Comparison of ENCODE assay signal across 22 mouse cellular contexts in the genomic region with DNA sequence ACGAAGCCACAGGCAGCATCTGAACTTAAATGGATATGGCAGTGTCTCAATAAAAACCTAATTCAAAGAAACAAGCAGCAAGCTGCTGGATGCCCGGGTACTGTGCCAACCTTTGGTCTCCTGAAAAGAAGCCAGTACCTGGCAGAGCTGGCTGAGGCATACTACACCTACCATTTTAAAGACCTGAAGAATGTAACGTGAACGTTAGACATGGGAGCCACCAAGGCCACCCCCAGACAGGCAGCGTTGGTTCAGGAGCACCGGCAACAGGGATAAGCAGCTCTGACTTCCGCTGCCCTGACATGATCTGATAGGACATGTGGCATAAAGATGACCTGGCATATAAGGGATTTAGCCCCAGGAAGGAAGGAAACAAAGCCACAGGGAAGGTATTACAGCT. TPM values are rescaled to one million over a fixed set of nuclear protein-coding genes. Genes with fewer than 3 reads are reported as not detected.
DNase-seq lines count a peak whose midpoint lies in the region; ATAC-seq and TF ChIP-seq lines count a peak whose summit lies in the region.
"Had no signal": no experiment of that assay in that cellular context is flagged by ENCODE, and none has a peak within 500 bp of the region (broad histone marks: within the 10 kb centered on the region; RNA-seq: fewer than 3 reads in every experiment).

No protein-coding gene starts in this region.

- H3K4me3 ChIP-seq in forebrain, embryonic 11.5 days (ENCODE audit: low read depth, low read length), result no peak overlapping the region
- no peak overlapping the region for H3K4me3 ChIP-seq in forebrain, embryonic 13.5 days
- no peak overlapping the region for H3K4me3 ChIP-seq in lung, postnatal 0 days (ENCODE audit: low read depth, low read length)
- H3K4me3 ChIP-seq: embryonic facial prominence, embryonic 10.5 days; forebrain, embryonic 15.5 days; heart, embryonic 13.5 days; hindbrain, embryonic 13.5 days had no signal

- H3K4me1 ChIP-seq in forebrain, embryonic 11.5 days (replicated peaks; ENCODE audit: control insufficient read depth, insufficient read depth, low read length), result no peaks in the 10 kb centered on the region
- H3K4me1 ChIP-seq in forebrain, embryonic 13.5 days, result no peaks in the 10 kb centered on the region
- H3K4me1 ChIP-seq in lung, postnatal 0 days (ENCODE audit: insufficient read depth, low read depth, low read length), result no peaks in the 10 kb centered on the region
- H3K4me1 ChIP-seq: embryonic facial prominence, embryonic 10.5 days; forebrain, embryonic 15.5 days; heart, embryonic 13.5 days; hindbrain, embryonic 13.5 days had no signal

- no peak overlapping the region for H3K9ac ChIP-seq in forebrain, embryonic 11.5 days (ENCODE audit: low read length)
- H3K9ac ChIP-seq in forebrain, embryonic 13.5 days, result no peak overlapping the region
- no peak overlapping the region for H3K9ac ChIP-seq in lung, postnatal 0 days (replicated peaks; ENCODE audit: low read depth)
- H3K9ac ChIP-seq: forebrain, embryonic 15.5 days; heart, embryonic 13.5 days; hindbrain, embryonic 13.5 days had no signal

- H3K4me2 ChIP-seq in forebrain, embryonic 11.5 days (ENCODE audit: low read depth, low read length, severe bottlenecking), result no peak overlapping the region
- H3K4me2 ChIP-seq in forebrain, embryonic 13.5 days, result no peak overlapping the region
- no peak overlapping the region for H3K4me2 ChIP-seq in lung, postnatal 0 days (replicated peaks; ENCODE audit: low read depth, low read length)
- H3K4me2 ChIP-seq: forebrain, embryonic 15.5 days; heart, embryonic 13.5 days; hindbrain, embryonic 13.5 days had no signal

- TF ChIP-seq EP300 in lung, postnatal 0 days (IDR thresholded peaks at IDR 0.05), result no peak

- TF ChIP-seq CTCF in lung, postnatal 0 days (IDR thresholded peaks at IDR 0.05), result no peak

- ATAC-seq in forebrain, embryonic 11.5 days (replicated peaks; ENCODE audit: low FRiP score), result no peak
- no peak for ATAC-seq in forebrain, embryonic 13.5 days
- ATAC-seq in CD4-positive, CD25-positive, alpha-beta regulatory T cell, adult 4 months, result no peak
- ATAC-seq in lung, postnatal 0 days, result no peak
- ATAC-seq: activated CD4-positive, CD25-positive, alpha-beta regulatory T cell, adult 4 months; forebrain, embryonic 15.5 days; hindbrain, postnatal 0 days; Patski had no signal

- no peaks in the 10 kb centered on the region for H3K9me3 ChIP-seq in forebrain, embryonic 11.5 days (ENCODE audit: control insufficient read depth, low read length)
- H3K9me3 ChIP-seq in forebrain, embryonic 13.5 days (replicated peaks), result no peaks in the 10 kb centered on the region
- H3K9me3 ChIP-seq in lung, postnatal 0 days (ENCODE audit: low read length), result no peaks in the 10 kb centered on the region
- H3K9me3 ChIP-seq: embryonic facial prominence, embryonic 10.5 days; forebrain, embryonic 15.5 days; heart, embryonic 13.5 days; hindbrain, embryonic 13.5 days had no signal

- WGBS in forebrain, embryonic 11.5 days, result 92% methylated on average over 7 of the region's 7 CpGs
- WGBS in forebrain, embryonic 13.5 days, result 94% methylated on average over 7 of the region's 7 CpGs
- 96% methylated on average over 7 of the region's 7 CpGs for WGBS in lung, postnatal 0 days

- DNase-seq in forebrain, embryonic 11.5 days (ENCODE audit: low spot score), result peak; percentile 7
- DNase-seq in cerebellum, adult 8-10 months, result peak; percentile 50
- DNase-seq in cerebellum, postnatal 14 days, result peak; percentile 75 to 76
- no peak for DNase-seq in lung, postnatal 0 days (ENCODE audit: low spot score)
- no peak for DNase-seq in right cerebral cortex, postnatal 36 days (ENCODE audit: low spot score in 2 of 2)
- DNase-seq: adrenal gland, postnatal 14 days; gastrocnemius, postnatal 36 days; heart, adult 11 months; kidney, adult 11 months had no signal

- peaks cover 16% of the 10 kb centered on the region; the same call in 1 of the 2 replicates for H3K36me3 ChIP-seq in forebrain, embryonic 11.5 days (ENCODE audit: control insufficient read depth, insufficient read depth, low read length)
- peaks cover 68% of the 10 kb centered on the region for H3K36me3 ChIP-seq in forebrain, embryonic 13.5 days (ENCODE audit: poor library complexity, severe bottlenecking)
- H3K36me3 ChIP-seq in lung, postnatal 0 days (ENCODE audit: insufficient read depth, low read length), result peaks cover 29% of the 10 kb centered on the region

- H3K27me3 ChIP-seq in forebrain, embryonic 11.5 days (ENCODE audit: control insufficient read depth, insufficient read depth, low read length), result no peaks in the 10 kb centered on the region
- H3K27me3 ChIP-seq in forebrain, embryonic 13.5 days, result no peaks in the 10 kb centered on the region
- no peaks in the 10 kb centered on the region for H3K27me3 ChIP-seq in lung, postnatal 0 days (replicated peaks; ENCODE audit: insufficient read depth, low read length)
- H3K27me3 ChIP-seq: CH12.LX; forebrain, embryonic 15.5 days; heart, embryonic 13.5 days; hindbrain, embryonic 13.5 days; Patski had no signal

- H3K27ac ChIP-seq in forebrain, embryonic 11.5 days (ENCODE audit: low read depth, low read length), result no peak overlapping the region
- H3K27ac ChIP-seq in forebrain, embryonic 13.5 days, result no peak overlapping the region
- H3K27ac ChIP-seq in lung, postnatal 0 days (ENCODE audit: low read length), result no peak overlapping the region
- H3K27ac ChIP-seq: embryonic facial prominence, embryonic 10.5 days; forebrain, embryonic 15.5 days; heart, embryonic 13.5 days; hindbrain, embryonic 13.5 days; hindbrain, postnatal 0 days had no signal

RNA-seq across cellular contexts. Expression of a gene that starts 10.6 kb away (rescaled TPM):
- polyA plus RNA-seq in forebrain, embryonic 11.5 days (2014; fragmentation: Nextera tagmentation; extraction: Ambion mirVana), result not detected in 2 replicates
- not detected in 2 replicates for polyA plus RNA-seq in forebrain, embryonic 13.5 days (2015; fragmentation: Nextera tagmentation; extraction: Ambion mirVana)
- polyA plus RNA-seq in CD4-positive, CD25-positive, alpha-beta regulatory T cell, adult 4 months (2017; shearing (Covaris generic)), result not detected
- not detected in 2 replicates for polyA plus RNA-seq in lung, postnatal 0 days (2015; fragmentation: Nextera tagmentation; extraction: Ambion mirVana)
- polyA plus RNA-seq: activated CD4-positive, CD25-positive, alpha-beta regulatory T cell, adult 4 months; C2C12; embryonic facial prominence, embryonic 14.5 days; heart, postnatal 0 days; Patski had no signal

RNA-seq across cellular contexts. Expression of a gene that starts 13.1 kb away (rescaled TPM):
- 116 and 123 TPM in 2 replicates for polyA plus RNA-seq in forebrain, embryonic 11.5 days (2014; fragmentation: Nextera tagmentation; extraction: Ambion mirVana)
- 91.6 and 96.0 TPM in 2 replicates for polyA plus RNA-seq in forebrain, embryonic 13.5 days (2015; fragmentation: Nextera tagmentation; extraction: Ambion mirVana)
- 100 to 1,000 TPM; 104 to 139 TPM for polyA plus RNA-seq in CD4-positive, CD25-positive, alpha-beta regulatory T cell, adult 4 months (2017; shearing (Covaris generic))
- polyA plus RNA-seq in lung, postnatal 0 days (2015; fragmentation: Nextera tagmentation; extraction: Ambion mirVana), result 41.2 and 43.8 TPM in 2 replicates

RNA-seq across cellular contexts. Expression of a gene that starts 21.7 kb away (rescaled TPM):
- polyA plus RNA-seq in forebrain, embryonic 11.5 days (2014; fragmentation: Nextera tagmentation; extraction: Ambion mirVana), result 0.20 and 0.24 TPM in 2 replicates
- 0.19 and 0.25 TPM in 2 replicates for polyA plus RNA-seq in forebrain, embryonic 13.5 days (2015; fragmentation: Nextera tagmentation; extraction: Ambion mirVana)
- polyA plus RNA-seq in CD4-positive, CD25-positive, alpha-beta regulatory T cell, adult 4 months (2017; shearing (Covaris generic)), result under 1 TPM in 1 of 2 experiments, not detected in 1; 0.28 TPM
- 0.57 and 0.84 TPM in 2 replicates for polyA plus RNA-seq in lung, postnatal 0 days (2015; fragmentation: Nextera tagmentation; extraction: Ambion mirVana)
- polyA plus RNA-seq: C2C12 had no signal

RNA-seq across cellular contexts. Expression of a gene that starts 56.4 kb away (rescaled TPM):
- 0.41 and 0.60 TPM in 2 replicates for polyA plus RNA-seq in forebrain, embryonic 11.5 days (2014; fragmentation: Nextera tagmentation; extraction: Ambion mirVana)
- polyA plus RNA-seq in forebrain, embryonic 13.5 days (2015; fragmentation: Nextera tagmentation; extraction: Ambion mirVana), result 7.7 and 10.8 TPM in 2 replicates
- polyA plus RNA-seq in CD4-positive, CD25-positive, alpha-beta regulatory T cell, adult 4 months (2017; shearing (Covaris generic)), result not detected
- 0.20 and 0.51 TPM in 2 replicates for polyA plus RNA-seq in lung, postnatal 0 days (2015; fragmentation: Nextera tagmentation; extraction: Ambion mirVana)
- polyA plus RNA-seq: activated CD4-positive, CD25-positive, alpha-beta regulatory T cell, adult 4 months; C2C12; Patski had no signal

Comparison
In these comparisons a context has a peak if more than half of its experiments do, and no peak if none do; other contexts are left out.
1. DNase-seq: peak in forebrain, embryonic 11.5 days (single experiment), cerebellum, adult 8-10 months (single experiment) and cerebellum, postnatal 14 days (2 of 2); none in lung, postnatal 0 days (single experiment) and right cerebral cortex, postnatal 36 days (0 of 2).